Mouse (Mus musculus) small intestine, adult 2 months (tissue): Measurements from ENCODE around the gene Nthl1.

Source experiments
- CTCF ChIP-seq: fragments of 200-500 bp; IDR thresholded peaks from 2 replicates; pipeline ENCODE4 v1.5.1; 2012; ENCODE audit warnings: low read depth, mild to moderate bottlenecking, control low read depth, inconsistent platforms, low read length, moderate library complexity, mixed read lengths; ENCODE audit not compliant: insufficient replicate concordance, insufficient read length; ENCODE audit errors: extremely low read depth
- POLR2A ChIP-seq: fragments of 200-500 bp; IDR thresholded peaks from 2 replicates; pipeline ENCODE4 v1.6.1; 2012; ENCODE audit warnings: low read depth, mild to moderate bottlenecking, control low read depth, inconsistent platforms, low read length, moderate library complexity

GRCm38 (mm10) chr17:24669545-24670245, 37.2 kb downstream of the Nthl1 start, which contains the start of gene Zfp598:
- peak; percentile 37; the same call in 1 of the 2 replicates for TF ChIP-seq CTCF
- peak; percentile 67; the same call in 1 of the 2 replicates for TF ChIP-seq POLR2A
